Mouse (Mus musculus) hindbrain, embryonic 14.5 days (tissue): ENCODE measurements at regions not wholly inside any gene's neighbourhood (a gene's known extent, or its start where the extent isn't known, plus 50 kb on each side); places are given as distances from the start of the nearest gene placed in this dataset.
A peak's percentile ranks its signal among the peaks of the same experiment; 100 is the strongest.

Experiments used
- ATAC-seq: fragments of 200-750 bp; cut with Nextera tagmentation; 2 replicates; pipeline ENCODE4 v1.8.0; 2017; ENCODE audit warnings: moderate number of reproducible peaks, mild to moderate bottlenecking, moderate TSS enrichment, moderate library complexity; ENCODE audit not compliant: low FRiP score
- DNase-seq: peaks from one replicate; pipeline ENCODE4 v3.0.0-alpha.2; 2015; ENCODE audit warnings: low spot score
- H3K27ac ChIP-seq: fragments of 300-500 bp; sonication (generic); 2 replicates; pipeline ENCODE4 v1.5.1; 2014; ENCODE audit warnings: mild to moderate bottlenecking, moderate library complexity
- H3K27me3 ChIP-seq: fragments of 300-500 bp; sonication (generic); 2 replicates; pipeline ENCODE4 v1.6.1; 2014; ENCODE audit warnings: mild to moderate bottlenecking, low read length, mixed read lengths; ENCODE audit not compliant: control insufficient read depth, insufficient read depth
- H3K36me3 ChIP-seq: fragments of 300-500 bp; sonication (generic); replicated peaks from 2 replicates; pipeline ENCODE4 v1.6.1; 2014; ENCODE audit not compliant: control insufficient read depth, insufficient read depth
- H3K4me1 ChIP-seq: fragments of 300-500 bp; sonication (generic); replicated peaks from 2 replicates; pipeline ENCODE4 v1.6.1; 2014; ENCODE audit warnings: antibody characterized with exemption, low read length, mixed read lengths; ENCODE audit not compliant: control insufficient read depth, insufficient read depth
- H3K4me2 ChIP-seq: fragments of 300-500 bp; sonication (generic); replicated peaks from 2 replicates; pipeline ENCODE4 v1.6.1; 2014; ENCODE audit warnings: mild to moderate bottlenecking, moderate library complexity
- H3K4me3 ChIP-seq: fragments of 300-500 bp; sonication (generic); replicated peaks from 2 replicates; pipeline ENCODE4 v1.5.1; 2014; ENCODE audit warnings: mild to moderate bottlenecking, low read length
- H3K9ac ChIP-seq: fragments of 300-500 bp; sonication (generic); 2 replicates; pipeline ENCODE4 v1.6.1; 2014
- H3K9me3 ChIP-seq: fragments of 300-500 bp; sonication (generic); 2 replicates; pipeline ENCODE4 v1.6.1; 2016; ENCODE audit warnings: low read length; ENCODE audit not compliant: control insufficient read depth
- WGBS: fragments of 180-500 bp; shearing (Covaris S2); extraction: QIAGEN DNeasy Blood & Tissue Kit; methylation state at CpG from one replicate; pipeline ENCODE4 v1.1.7; 2014; 5-methylcytosine and 5-hydroxymethylcytosine counted together

DNA sequence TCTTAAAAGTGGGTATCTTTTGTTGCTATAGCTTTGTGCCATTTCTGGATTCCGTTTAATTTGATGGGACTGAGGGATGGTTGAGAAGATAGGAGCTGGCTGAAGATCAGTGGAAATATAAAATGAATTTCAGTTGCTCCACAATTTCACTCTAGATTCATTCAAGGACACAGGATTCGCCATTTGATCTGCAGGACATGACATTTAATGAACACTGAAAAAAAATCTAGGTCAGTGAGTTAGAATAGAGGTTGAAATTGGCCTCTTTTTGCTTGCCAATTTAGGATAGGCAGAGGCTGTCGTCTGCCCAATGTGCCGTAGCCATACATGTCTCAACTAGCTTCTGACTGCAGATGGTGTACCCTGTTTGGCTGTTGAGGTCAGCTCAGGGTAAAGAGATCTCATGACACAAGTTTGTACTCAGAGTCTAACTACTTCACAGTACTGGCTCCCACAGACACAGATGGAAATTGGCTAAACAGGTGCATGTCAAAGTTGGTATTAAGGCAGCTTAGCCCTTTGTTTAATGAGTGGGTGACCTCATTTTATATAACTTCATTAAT, 449.5 kb upstream of the Tle4 start:
- Histone ChIP-seq H3K9me3 (no peaks in the 10 kb centered on the region), H3K4me2 (no peak overlapping the region), H3K27ac (no peak overlapping the region), H3K27me3 (no peaks in the 10 kb centered on the region), H3K4me3 (no peak overlapping the region), H3K9ac (no peak overlapping the region), H3K4me1 (no peaks in the 10 kb centered on the region), H3K36me3 (no peaks in the 10 kb centered on the region)
- no peak for DNase-seq
- ATAC-seq, result no peak
- 81% methylated on average over 4 of the region's 4 CpGs for WGBS

DNA sequence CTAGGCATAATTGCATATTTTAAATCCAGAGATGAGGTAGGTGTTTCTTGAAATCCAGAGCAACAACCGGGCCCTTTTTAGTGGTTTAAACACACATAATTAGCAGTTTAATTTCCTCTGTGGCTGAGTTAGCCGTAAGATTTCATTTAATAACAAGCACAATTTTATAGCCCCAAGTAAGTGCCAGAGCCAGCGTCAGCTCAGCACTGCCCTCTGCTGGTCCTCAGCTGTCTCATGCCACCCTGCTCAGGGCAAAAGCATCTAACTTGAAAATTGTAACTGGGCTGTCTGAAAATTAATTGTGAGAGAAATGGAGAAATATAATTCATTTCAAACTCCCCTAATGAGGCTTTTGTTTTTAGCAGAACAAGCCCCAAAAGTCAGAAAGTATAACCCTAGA, 437.7 kb upstream of the Tle4 start:
- no peak overlapping the region for H3K4me2 ChIP-seq
- peak; percentile 87 for DNase-seq
- H3K9ac ChIP-seq, result no peak overlapping the region
- H3K27me3 ChIP-seq, result 0 out of 2 replicates have a peak, but pooled peaks cover 3% of the 10 kb centered on the region
- H3K27ac ChIP-seq, result no peak overlapping the region
- 8% methylated on average over 3 of the region's 3 CpGs for WGBS
- H3K4me1 ChIP-seq, result no peaks in the 10 kb centered on the region
- peak; percentile 60; the same call in 1 of the 2 replicates for ATAC-seq
- H3K4me3 ChIP-seq, result no peak overlapping the region
- no peaks in the 10 kb centered on the region for H3K9me3 ChIP-seq
- no peaks in the 10 kb centered on the region for H3K36me3 ChIP-seq

DNA sequence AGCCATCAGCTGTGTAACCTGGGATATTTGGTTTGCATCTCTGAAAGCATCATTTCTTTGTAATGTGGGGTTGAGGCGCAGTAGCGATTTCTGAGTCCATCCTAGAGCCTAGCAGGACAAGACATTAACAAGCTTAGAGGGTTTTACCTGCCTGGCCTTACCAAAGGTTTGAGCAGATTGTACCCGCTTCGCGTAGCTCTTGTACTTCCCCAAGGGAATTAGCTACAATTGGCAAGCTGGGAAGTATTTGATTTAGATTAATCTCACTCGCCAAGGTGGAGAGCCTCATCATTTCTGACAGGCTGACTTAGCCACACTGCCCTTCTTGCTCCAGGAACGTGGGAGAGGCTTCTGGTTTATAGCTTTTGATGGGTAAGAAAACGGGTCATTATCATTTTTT, 436.1 kb upstream of the Tle4 start:
- ATAC-seq (no peak), DNase-seq (no peak)
- no peaks in the 10 kb centered on the region for H3K4me1 ChIP-seq
- no peak overlapping the region for H3K9ac ChIP-seq
- no peaks in the 10 kb centered on the region for H3K9me3 ChIP-seq
- WGBS, result 48% methylated on average over 8 of the region's 8 CpGs
- no peak overlapping the region for H3K27ac ChIP-seq
- H3K4me3 ChIP-seq, result no peak overlapping the region
- H3K4me2 ChIP-seq, result no peak overlapping the region
- H3K27me3 ChIP-seq, result 0 out of 2 replicates have a peak, but pooled peaks cover 3% of the 10 kb centered on the region
- H3K36me3 ChIP-seq, result no peaks in the 10 kb centered on the region

DNA sequence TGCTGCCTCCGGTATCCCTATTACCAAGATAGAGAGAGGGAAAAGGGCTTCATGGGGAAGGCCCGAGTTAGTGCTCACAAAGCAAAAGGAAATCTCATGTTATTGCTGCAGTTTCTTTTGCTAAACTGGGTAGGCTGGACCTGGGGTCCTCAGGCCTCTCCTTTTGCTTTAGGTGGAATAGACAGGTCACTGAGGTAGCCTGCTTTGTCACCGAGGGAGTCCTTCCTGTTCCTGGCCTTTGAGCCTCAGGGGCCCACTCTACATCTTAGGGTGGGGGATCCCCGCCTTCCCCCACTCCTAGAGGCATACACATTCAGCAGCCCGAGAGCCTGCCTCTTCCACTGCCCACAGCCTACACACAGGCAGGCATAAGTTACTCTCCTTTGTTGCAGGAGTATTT, 435.5 kb upstream of the Tle4 start:
- Histone ChIP-seq H3K27ac (no peak overlapping the region), H3K36me3 (no peaks in the 10 kb centered on the region), H3K4me3 (no peak overlapping the region), H3K27me3 (0 out of 2 replicates have a peak, but pooled peaks cover 3% of the 10 kb centered on the region), H3K9ac (no peak overlapping the region), H3K9me3 (no peaks in the 10 kb centered on the region), H3K4me1 (no peaks in the 10 kb centered on the region), H3K4me2 (no peak overlapping the region)
- no peak for DNase-seq
- 73% methylated on average over 5 of the region's 5 CpGs for WGBS
- ATAC-seq, result no peak

DNA sequence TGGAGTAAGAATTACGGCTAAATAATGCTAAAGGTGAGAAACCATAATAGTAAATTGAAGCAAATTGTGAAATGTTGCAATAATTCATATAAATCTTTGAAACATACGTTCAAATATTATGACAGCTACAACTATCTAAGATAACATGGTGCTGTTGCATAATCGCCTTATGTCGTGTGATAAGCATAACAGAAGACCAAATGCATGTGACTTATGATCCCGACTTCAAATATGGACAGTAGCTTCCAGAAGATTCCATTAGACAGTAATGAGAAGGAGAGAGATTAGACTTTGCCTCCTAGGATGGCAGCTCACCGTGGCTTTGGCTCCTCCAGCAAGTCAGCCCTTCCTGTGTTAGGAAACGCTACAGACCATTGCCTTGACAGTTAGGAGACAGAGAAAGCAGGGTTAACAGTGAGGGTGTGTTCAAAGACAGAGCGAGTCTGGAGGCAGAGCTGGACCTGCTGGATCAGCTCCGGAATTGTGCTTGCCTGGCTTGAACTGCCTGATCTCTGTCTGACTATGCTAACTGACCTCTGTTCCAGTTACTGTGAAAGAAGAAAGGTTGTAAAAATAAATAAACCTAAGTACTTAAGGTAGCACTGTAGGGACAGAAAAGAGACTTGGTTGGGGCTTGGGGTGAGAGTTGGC, 434.6 kb upstream of the Tle4 start:
- DNase-seq, result no peak
- Histone ChIP-seq H3K4me2 (no peak overlapping the region), H3K27ac (no peak overlapping the region), H3K4me1 (no peaks in the 10 kb centered on the region), H3K36me3 (no peaks in the 10 kb centered on the region), H3K9ac (no peak overlapping the region), H3K9me3 (no peaks in the 10 kb centered on the region), H3K27me3 (0 out of 2 replicates have a peak, but pooled peaks cover 3% of the 10 kb centered on the region), H3K4me3 (no peak overlapping the region)
- 86% methylated on average over 9 of the region's 9 CpGs for WGBS
- no peak for ATAC-seq

DNA sequence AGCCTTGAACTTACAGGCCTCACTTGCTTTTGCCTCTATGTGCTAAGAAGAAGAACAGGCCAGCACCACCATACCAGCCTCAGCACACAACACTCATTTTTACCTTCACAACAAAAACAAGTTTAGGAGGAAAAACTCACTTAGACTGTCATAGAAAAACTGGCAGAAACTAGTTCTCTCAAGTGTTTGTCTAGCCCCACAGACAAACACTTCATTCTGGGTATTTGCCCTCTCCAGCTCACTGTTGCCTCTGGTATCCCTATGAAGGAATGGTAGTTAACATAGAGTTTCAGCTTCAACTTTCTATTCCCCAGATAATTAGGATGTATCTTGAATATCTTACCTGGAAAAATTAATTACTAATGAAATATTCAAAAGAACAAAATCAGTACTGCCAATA, 433.6 kb upstream of the Tle4 start:
- ATAC-seq (no peak), DNase-seq (no peak)
- Histone ChIP-seq H3K4me2 (no peak overlapping the region), H3K9me3 (no peaks in the 10 kb centered on the region), H3K36me3 (no peaks in the 10 kb centered on the region), H3K27ac (no peak overlapping the region), H3K4me1 (no peaks in the 10 kb centered on the region), H3K4me3 (no peak overlapping the region), H3K27me3 (0 out of 2 replicates have a peak, but pooled peaks cover 3% of the 10 kb centered on the region), H3K9ac (no peak overlapping the region)

DNA sequence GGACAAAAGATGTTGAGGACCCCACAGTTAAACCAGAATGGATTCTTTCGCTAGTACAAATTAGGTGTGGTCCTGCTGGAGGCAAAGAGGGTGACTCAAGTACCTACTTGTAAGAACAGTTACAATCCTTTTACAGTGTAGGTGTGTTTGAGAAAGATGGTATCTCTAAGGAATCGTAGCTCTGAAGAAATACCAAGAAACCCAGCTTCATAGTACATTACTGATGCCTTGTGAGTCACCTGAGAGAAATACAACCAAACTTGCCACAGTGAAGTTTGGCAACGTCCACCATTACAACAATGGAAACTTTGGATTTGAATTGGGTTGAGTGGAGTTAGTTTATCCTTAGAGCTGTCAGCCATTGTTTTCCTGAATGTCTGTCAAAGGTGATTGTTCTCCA, 405.7 kb upstream of the Tle4 start:
- Histone ChIP-seq H3K4me1 (no peaks in the 10 kb centered on the region), H3K36me3 (no peaks in the 10 kb centered on the region), H3K9ac (no peak overlapping the region), H3K4me2 (no peak overlapping the region), H3K27me3 (no peaks in the 10 kb centered on the region), H3K27ac (no peak overlapping the region), H3K9me3 (no peaks in the 10 kb centered on the region), H3K4me3 (no peak overlapping the region)
- 73% methylated on average over 3 of the region's 3 CpGs for WGBS
- ATAC-seq (no peak), DNase-seq (no peak)

DNA sequence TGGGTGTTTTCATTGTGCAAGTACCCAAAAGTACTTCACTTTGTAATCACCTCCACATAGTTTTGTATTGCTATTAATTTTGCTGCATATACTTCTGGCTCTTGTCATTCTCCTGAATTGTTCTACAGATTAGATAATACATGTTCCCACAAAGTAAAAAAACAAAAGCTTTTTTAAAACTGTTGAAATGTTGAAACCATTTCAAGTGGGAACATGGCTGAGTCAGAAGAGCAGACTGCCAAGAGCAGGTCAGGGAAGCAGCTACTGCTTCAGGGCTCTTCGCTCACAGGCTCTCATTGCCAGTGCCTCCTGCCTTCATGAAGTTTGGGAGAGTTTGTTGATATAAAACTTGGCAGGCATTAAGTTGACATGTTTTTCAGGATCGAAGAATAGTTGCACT, 395.5 kb upstream of the Tle4 start:
- no peak overlapping the region for H3K4me3 ChIP-seq
- ATAC-seq (no peak), DNase-seq (no peak)
- no peak overlapping the region for H3K27ac ChIP-seq
- no peak overlapping the region for H3K4me2 ChIP-seq
- no peaks in the 10 kb centered on the region for H3K36me3 ChIP-seq
- no peaks in the 10 kb centered on the region for H3K9me3 ChIP-seq
- no peak overlapping the region for H3K9ac ChIP-seq
- 94% methylated on average over 2 of the region's 2 CpGs for WGBS
- no peaks in the 10 kb centered on the region for H3K27me3 ChIP-seq
- no peaks in the 10 kb centered on the region for H3K4me1 ChIP-seq

DNA sequence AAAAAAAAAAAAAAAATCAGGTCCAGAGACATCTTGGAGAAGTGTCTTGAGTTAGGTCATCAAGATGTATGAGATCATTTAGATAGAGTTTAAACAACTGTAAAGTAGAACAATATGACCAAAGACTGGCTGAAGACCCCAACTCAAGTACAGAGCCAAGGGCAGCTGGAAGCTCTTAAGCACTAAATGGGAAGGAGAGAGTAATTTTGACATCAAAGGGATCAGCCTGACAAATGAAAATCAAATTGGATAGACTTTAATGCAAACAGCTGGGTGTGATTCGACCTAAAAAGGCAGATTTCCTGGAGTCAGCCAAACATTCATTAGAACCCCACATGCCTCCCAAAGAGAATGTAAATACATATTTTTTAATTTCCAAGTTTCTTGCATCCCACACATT, 372.3 kb upstream of the Tle4 start:
- Histone ChIP-seq H3K4me1 (no peaks in the 10 kb centered on the region), H3K4me2 (no peak overlapping the region), H3K36me3 (no peaks in the 10 kb centered on the region), H3K4me3 (no peak overlapping the region), H3K9ac (no peak overlapping the region), H3K9me3 (no peaks in the 10 kb centered on the region), H3K27ac (no peak overlapping the region), H3K27me3 (no peaks in the 10 kb centered on the region)
- DNase-seq (no peak), ATAC-seq (no peak)
- WGBS, result 29% methylated on average over 1 of the region's 1 CpGs

DNA sequence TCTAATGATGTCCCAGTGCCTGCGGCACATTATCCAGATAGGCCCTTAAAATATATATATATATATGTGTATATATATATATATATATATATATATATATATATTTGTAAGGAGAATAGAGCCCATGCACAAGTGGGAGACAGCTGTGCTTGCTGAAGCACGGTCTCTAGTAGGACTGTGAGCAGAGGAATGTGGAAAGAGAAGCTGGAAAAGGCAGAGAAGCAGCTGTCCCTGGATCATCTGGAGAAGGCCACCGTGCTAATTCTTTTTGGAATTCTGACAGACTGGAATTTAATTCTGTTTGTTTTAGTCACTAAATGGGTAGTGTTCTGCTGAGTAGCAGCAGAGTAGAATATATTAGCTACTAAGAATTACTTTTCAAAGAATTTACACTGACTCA, 370.4 kb upstream of the Tle4 start:
- WGBS, result 79% methylated on average over 3 of the region's 3 CpGs
- ATAC-seq (no peak), DNase-seq (no peak)
- no peak overlapping the region for H3K4me3 ChIP-seq
- H3K4me2 ChIP-seq, result no peak overlapping the region
- H3K9ac ChIP-seq, result no peak overlapping the region
- H3K27me3 ChIP-seq, result no peaks in the 10 kb centered on the region
- no peaks in the 10 kb centered on the region for H3K4me1 ChIP-seq
- no peak overlapping the region for H3K27ac ChIP-seq
- H3K36me3 ChIP-seq, result no peaks in the 10 kb centered on the region
- no peaks in the 10 kb centered on the region for H3K9me3 ChIP-seq
